Mouse (Mus musculus) bone marrow, adult 2 months (tissue): ENCODE measurements at regions not wholly inside any gene's neighbourhood (a gene's known extent, or its start where the extent isn't known, plus 50 kb on each side); places are given as distances from the start of the nearest gene placed in this dataset.

Experiments
- H3K27ac ChIP-seq: fragments of 200-500 bp; 2 replicates; pipeline ENCODE4 v1.5.1; 2012; ENCODE audit warnings: low read depth, mild to moderate bottlenecking, control low read depth, inconsistent platforms, low read length; ENCODE audit not compliant: control insufficient read depth, poor library complexity, insufficient read depth
- H3K4me1 ChIP-seq: fragments of 200-500 bp; 2 replicates; pipeline ENCODE4 v1.6.1; 2011; ENCODE audit warnings: low read length; ENCODE audit not compliant: control insufficient read depth, insufficient read depth
- H3K4me3 ChIP-seq: fragments of 200-500 bp; replicated peaks from 2 replicates; pipeline ENCODE3; 2011; ENCODE audit warnings: mild to moderate bottlenecking, low read depth, low read length, control low read depth; ENCODE audit not compliant: control insufficient read depth
- CTCF ChIP-seq: fragments of 200-500 bp; IDR thresholded peaks from 2 replicates; pipeline ENCODE4 v1.5.1; 2011; ENCODE audit warnings: low read length, control low read depth; ENCODE audit not compliant: control insufficient read depth, insufficient read depth
- POLR2A ChIP-seq: fragments of 200-500 bp; IDR thresholded peaks from 2 replicates; pipeline ENCODE4 v1.6.1; 2011; ENCODE audit warnings: low read depth, mild to moderate bottlenecking, control low read depth, low read length, borderline replicate concordance; ENCODE audit not compliant: control insufficient read depth
- WGBS: fragments of 180-500 bp; shearing (Covaris S2); methylation state at CpG from one replicate; pipeline ENCODE4 v1.1.7; 2018; 5-methylcytosine and 5-hydroxymethylcytosine counted together

GRCm38 (mm10) chr10:19149196-19149869, 133.9 kb upstream of the Tnfaip3 start:
- TF ChIP-seq POLR2A (no peak), CTCF (no peak)
- H3K4me3 ChIP-seq, result no peak overlapping the region
- H3K4me1 ChIP-seq, result no peaks in the 10 kb centered on the region
- 64% methylated on average over 4 of the region's 4 CpGs for WGBS
- no peak overlapping the region for H3K27ac ChIP-seq

GRCm38 (mm10) chr10:19141481-19141880, 126.0 kb upstream of the Tnfaip3 start:
- Histone ChIP-seq H3K4me1 (no peaks in the 10 kb centered on the region), H3K27ac (no peak overlapping the region), H3K4me3 (no peak overlapping the region)
- TF ChIP-seq POLR2A, result no peak
- no peak for TF ChIP-seq CTCF
- 80% methylated on average over 3 of the region's 3 CpGs for WGBS

- TF ChIP-seq POLR2A, result no peak
- no peak for TF ChIP-seq CTCF
- WGBS, result 77% methylated on average over 5 of the region's 5 CpGs
- H3K4me3 ChIP-seq, result no peak overlapping the region
- H3K4me1 ChIP-seq, result no peaks in the 10 kb centered on the region
- H3K27ac ChIP-seq, result no peak overlapping the region
Observed at GRCm38 (mm10) chr10:19140628-19141027, 125.2 kb upstream of the Tnfaip3 start.

GRCm38 (mm10) chr10:19139234-19139633, 123.8 kb upstream of the Tnfaip3 start:
- no peaks in the 10 kb centered on the region for H3K4me1 ChIP-seq
- TF ChIP-seq POLR2A (no peak), CTCF (no peak)
- WGBS, result 83% methylated on average over 2 of the region's 2 CpGs

GRCm38 (mm10) chr10:19138258-19138657, 122.8 kb upstream of the Tnfaip3 start:
- WGBS, result 81% methylated on average over 1 of the region's 1 CpGs

More at GRCm38 (mm10) chr10:19139234-19139633, 123.8 kb upstream of the Tnfaip3 start:
- Histone ChIP-seq H3K4me3 (no peak overlapping the region), H3K27ac (no peak overlapping the region)

GRCm38 (mm10) chr10:19127581-19128291, 112.3 kb upstream of the Tnfaip3 start:
- Histone ChIP-seq H3K4me3 (no peak overlapping the region), H3K27ac (no peak overlapping the region), H3K4me1 (no peaks in the 10 kb centered on the region)
- TF ChIP-seq POLR2A, result no peak
- no peak for TF ChIP-seq CTCF
- 68% methylated on average over 4 of the region's 4 CpGs for WGBS

More at GRCm38 (mm10) chr10:19138258-19138657, 122.8 kb upstream of the Tnfaip3 start:
- Histone ChIP-seq H3K4me3 (no peak overlapping the region), H3K4me1 (no peaks in the 10 kb centered on the region), H3K27ac (no peak overlapping the region)
- TF ChIP-seq POLR2A, result no peak
- no peak for TF ChIP-seq CTCF

GRCm38 (mm10) chr10:19126922-19127321, 111.5 kb upstream of the Tnfaip3 start:
- WGBS, result 71% methylated on average over 2 of the region's 2 CpGs
- Histone ChIP-seq H3K4me1 (no peaks in the 10 kb centered on the region), H3K4me3 (no peak overlapping the region), H3K27ac (no peak overlapping the region)
- TF ChIP-seq CTCF, result no peak
- TF ChIP-seq POLR2A, result no peak

- 83% methylated on average over 4 of the region's 4 CpGs for WGBS
- Histone ChIP-seq H3K4me3 (no peak overlapping the region), H3K27ac (no peak overlapping the region), H3K4me1 (no peaks in the 10 kb centered on the region)
- no peak for TF ChIP-seq CTCF
- no peak for TF ChIP-seq POLR2A
Observed at GRCm38 (mm10) chr10:19126438-19126837, 111.0 kb upstream of the Tnfaip3 start.
